Mouse (Mus musculus) adrenal gland, postnatal 10 days (tissue): ENCODE results near the gene Tinf2. TPM values are rescaled to one million over a fixed set of nuclear protein-coding genes. Genes with fewer than 3 reads are reported as not detected.
A peak's percentile ranks its signal among the peaks of the same experiment; 100 is the strongest.

ENCODE experiments used
- DNase-seq: peaks from one replicate; pipeline ENCODE4 v3.0.0; 2021; ENCODE audit warnings: mixed read lengths
- long read RNA-seq, 2 experiments: library from polyadenylated mRNA; stranded (forward); transcript quantifications; one replicate each; pipeline ENCODE4 v2.0.0; 2021
- total RNA-seq, 2 experiments: library from RNA; stranded (reverse); gene quantifications; 2 replicates each; pipeline ENCODE4 v1.2.3; 2021

Tinf2 gene
- total RNA-seq = 10 to 100 TPM; 19.5 to 23.1 TPM
- long read RNA-seq, experiment 1, transcript Tinf2-201 (9 exons, 2,956 nt) = major isoform, 6 of 14 reads
- long read RNA-seq, experiment 1, partial matches to known transcripts = 1 of 14 reads
- long read RNA-seq, experiment 1, other reads (novel, unspliced or antisense) = 6 of 14 reads
- long read RNA-seq, experiment 2, partial matches to known transcripts = 0 of 5 reads
- long read RNA-seq, experiment 2, other reads (novel, unspliced or antisense) = 2 of 5 reads

GRCm38 (mm10) chr14:55681160-55682117, at the start of gene Tinf2:
TSS of gene Tinf2 (minus strand) at chr14:55681820.
- DNase-seq = peak; percentile 95

GRCm38 (mm10) chr14:55730531-55731032, 49.0 kb upstream of the Tinf2 start:
- no peak for DNase-seq

GRCm38 (mm10) chr14:55730116-55730515, 48.5 kb upstream of the Tinf2 start:
- DNase-seq = no peak

GRCm38 (mm10) chr14:55727889-55728685, 46.5 kb upstream of the Tinf2 start:
- DNase-seq = no peak

- DNase-seq = no peak
Observed at GRCm38 (mm10) chr14:55726261-55726660, 44.6 kb upstream of the Tinf2 start.

- DNase-seq = peak; percentile 67
Observed at GRCm38 (mm10) chr14:55724411-55724871, 42.8 kb upstream of the Tinf2 start.

GRCm38 (mm10) chr14:55723433-55723832, 41.8 kb upstream of the Tinf2 start:
- no peak for DNase-seq

GRCm38 (mm10) chr14:55722438-55722945, 40.9 kb upstream of the Tinf2 start:
- DNase-seq = no peak

GRCm38 (mm10) chr14:55721700-55722437, 40.2 kb upstream of the Tinf2 start, which contains the start of gene Rabggta:
TSS of gene Rabggta (minus strand) at chr14:55722263.
- DNase-seq = peak; percentile 95

GRCm38 (mm10) chr14:55721076-55721475, 39.5 kb upstream of the Tinf2 start:
- no peak for DNase-seq

GRCm38 (mm10) chr14:55720666-55721065, 39.0 kb upstream of the Tinf2 start:
- DNase-seq = no peak

- DNase-seq = no peak
Observed at GRCm38 (mm10) chr14:55719737-55720136, 38.1 kb upstream of the Tinf2 start.

- DNase-seq = no peak
Observed at GRCm38 (mm10) chr14:55716884-55717283, 35.3 kb upstream of the Tinf2 start.

GRCm38 (mm10) chr14:55716271-55716670, 34.7 kb upstream of the Tinf2 start:
- no peak for DNase-seq

GRCm38 (mm10) chr14:55714893-55715292, 33.3 kb upstream of the Tinf2 start:
- DNase-seq = no peak

GRCm38 (mm10) chr14:55713729-55714122, 32.1 kb upstream of the Tinf2 start, which contains the start of gene Tgm1:
TSS of gene Tgm1 (minus strand) at chr14:55713926.
- DNase-seq = no peak

- DNase-seq = peak; percentile 24
Observed at GRCm38 (mm10) chr14:55713007-55713728, 31.5 kb upstream of the Tinf2 start.

- no peak for DNase-seq
Observed at GRCm38 (mm10) chr14:55711786-55712185, 30.2 kb upstream of the Tinf2 start.

- no peak for DNase-seq
Observed at GRCm38 (mm10) chr14:55709509-55709908, 27.9 kb upstream of the Tinf2 start.

GRCm38 (mm10) chr14:55707397-55707796, 25.8 kb upstream of the Tinf2 start:
- DNase-seq = no peak
